Mouse (Mus musculus) right cerebral cortex, adult 2 months (tissue): Measurements from ENCODE around the gene Ptges2.
A peak's percentile ranks its signal among the peaks of the same experiment; 100 is the strongest.
"Not testable (repeated sequence)": the region's sequence is repeated elsewhere in the genome, so short reads cannot be mapped to it uniquely, and the experiment has no call there.

Source experiments
- DNase-seq, 2 experiments: peaks; one replicate each; pipeline ENCODE4 v3.0.0; 2021 to 2022; ENCODE audit warnings: low spot score in 2 of 2

Ptges2 gene

DNA sequence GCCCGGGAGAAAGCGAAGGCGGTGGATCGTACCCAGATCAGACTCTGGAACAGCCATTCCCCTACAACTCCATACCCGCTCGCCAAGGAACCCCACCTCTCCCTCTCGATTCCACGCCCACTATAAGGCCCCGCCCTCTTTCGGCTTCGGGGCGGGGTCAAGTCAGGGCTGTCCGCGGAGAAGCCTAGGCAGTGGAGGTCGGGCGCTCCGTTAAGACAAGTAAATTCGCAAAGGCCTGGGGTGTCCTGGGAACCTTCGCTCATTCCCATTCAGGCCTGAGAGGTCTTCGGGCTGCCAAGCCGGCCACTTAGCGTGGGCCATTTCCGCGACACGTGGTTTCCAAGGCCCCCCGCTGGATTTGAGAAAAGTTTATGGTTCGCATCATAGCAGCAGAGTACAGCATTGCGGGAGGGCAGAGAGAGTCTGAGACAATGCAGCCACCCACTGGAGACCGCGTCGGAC, at the start of gene Ptges2:
Ptges2 (plus strand) TSS at position 413 of the 462 bp plus-strand sequence.
- peak; percentile 85 to 96 for DNase-seq

DNA sequence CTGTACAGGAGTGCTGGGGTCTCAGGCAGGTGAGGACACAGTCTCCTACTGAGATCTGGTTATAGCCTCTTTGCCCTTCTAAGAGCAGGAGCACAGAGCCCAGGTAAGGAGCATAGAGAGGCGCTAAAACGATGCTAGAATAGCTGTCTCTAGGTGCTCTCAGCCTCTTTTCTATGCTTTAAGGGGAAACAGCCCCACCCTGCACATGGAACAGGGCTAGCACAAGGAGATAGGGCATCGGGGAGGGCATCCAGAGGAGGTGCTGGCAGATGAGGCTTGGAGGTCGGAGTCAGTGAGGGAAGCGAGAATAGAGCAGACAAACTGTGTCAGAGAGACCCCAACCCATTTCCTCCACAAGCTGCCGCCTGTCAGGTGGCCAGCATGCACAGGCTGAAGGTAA, 48.7 kb upstream of the Ptges2 start:
- no peak for DNase-seq

DNA sequence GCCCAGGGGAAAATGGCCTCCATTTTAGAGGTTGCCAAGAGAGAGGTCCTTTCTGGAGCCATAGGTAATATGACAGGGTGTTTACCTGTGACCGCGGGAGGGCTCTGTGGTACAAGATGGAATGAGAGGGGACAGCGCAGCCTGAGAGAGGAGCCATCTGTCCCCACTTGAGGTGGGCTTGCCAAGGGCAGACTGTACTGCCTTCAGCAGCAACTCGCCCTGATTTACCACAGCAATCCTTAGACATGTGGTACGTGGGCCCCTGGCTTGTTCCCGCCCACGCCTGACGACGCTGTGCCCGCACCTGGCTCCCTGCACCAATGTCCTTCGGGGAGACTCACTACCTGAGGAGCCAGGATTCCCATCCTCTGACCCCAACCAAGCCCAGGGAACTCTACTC, 47.4 kb upstream of the Ptges2 start:
- peak; percentile 75 to 76 for DNase-seq

DNA sequence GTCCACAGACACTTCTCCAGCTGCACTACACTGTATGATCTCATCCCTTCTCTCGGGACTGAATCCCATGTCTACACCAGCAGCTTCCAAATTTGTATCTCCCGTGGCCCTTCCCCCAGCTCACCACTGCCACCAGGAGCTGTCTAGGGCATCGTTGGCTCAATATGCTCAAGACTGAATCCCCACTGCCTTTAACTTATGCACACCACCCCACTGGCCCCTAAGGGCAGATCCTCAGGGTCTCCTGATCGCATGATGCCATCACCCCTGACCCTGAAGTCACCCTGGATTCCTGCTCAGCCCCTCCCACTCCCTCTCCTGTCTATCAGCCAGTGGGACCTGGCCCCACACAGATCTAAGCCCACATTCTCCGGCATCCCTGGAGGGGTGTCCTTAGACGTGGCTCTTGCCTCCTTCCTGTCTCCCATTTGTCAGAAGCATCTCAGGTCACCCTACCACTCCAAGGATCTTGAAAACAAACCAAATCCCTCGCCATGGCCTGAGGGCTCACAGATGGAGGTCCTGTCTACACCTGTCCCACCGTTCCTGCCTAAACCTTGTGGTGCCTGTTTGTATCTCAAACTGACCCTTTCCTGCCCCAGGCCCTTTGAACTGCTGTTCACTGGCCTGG, 46.0 kb upstream of the Ptges2 start:
- peak; percentile 63 to 72 for DNase-seq

DNA sequence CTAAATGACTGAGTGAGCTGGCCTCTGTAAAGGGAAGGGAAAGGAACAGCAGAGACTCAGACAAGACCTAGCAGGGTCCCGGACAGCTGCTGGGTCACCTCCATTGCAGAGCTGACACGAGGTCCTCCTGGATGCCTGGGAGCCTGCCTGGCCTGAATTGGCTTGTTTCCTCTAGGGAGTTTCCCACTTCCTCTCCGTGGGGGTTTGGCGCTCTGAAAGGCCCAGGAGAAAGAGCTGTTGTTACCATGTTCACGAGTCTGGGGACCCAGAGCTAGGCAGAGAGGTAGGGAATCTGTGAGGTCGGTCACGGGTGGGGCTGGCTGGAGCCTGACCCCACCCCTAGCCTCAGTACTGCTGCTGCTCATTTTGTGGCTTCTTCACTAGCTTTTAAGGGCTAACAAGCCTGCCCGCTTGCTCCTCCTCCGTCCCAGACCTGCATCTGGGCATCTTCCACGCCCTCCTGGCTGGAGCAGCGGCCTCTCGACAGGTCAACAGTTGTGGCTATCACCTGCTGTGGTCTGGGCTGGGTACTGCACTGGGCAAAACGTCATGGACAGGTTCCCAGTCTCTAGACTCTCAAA, 45.1 kb upstream of the Ptges2 start:
- peak in 1 of 2 experiments; percentile 26 for DNase-seq

DNA sequence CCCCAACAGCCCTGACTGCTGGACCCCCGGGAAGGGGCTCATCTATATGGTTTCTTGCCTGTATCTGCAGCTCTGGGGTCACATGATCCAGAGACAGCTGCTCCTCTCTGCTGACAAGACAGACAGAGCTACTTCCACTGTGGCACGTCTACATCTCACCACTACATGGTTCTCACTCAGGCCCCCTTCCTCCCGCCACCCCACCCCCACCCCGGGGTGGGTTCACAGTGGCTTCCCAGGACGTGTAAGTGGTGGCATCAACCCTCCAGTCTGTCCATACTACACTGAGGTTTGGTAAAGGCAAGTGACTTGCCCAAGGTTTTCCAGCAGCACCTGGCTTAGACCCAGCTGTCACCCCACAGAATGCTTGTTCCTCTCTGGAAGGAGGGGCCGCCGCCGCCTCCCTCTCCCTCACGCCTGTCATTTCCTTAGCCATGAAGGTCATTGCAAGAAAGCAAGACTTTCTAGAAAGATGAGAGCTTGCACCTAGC, 44.2 kb upstream of the Ptges2 start:
- peak; percentile 60 to 63 for DNase-seq

DNA sequence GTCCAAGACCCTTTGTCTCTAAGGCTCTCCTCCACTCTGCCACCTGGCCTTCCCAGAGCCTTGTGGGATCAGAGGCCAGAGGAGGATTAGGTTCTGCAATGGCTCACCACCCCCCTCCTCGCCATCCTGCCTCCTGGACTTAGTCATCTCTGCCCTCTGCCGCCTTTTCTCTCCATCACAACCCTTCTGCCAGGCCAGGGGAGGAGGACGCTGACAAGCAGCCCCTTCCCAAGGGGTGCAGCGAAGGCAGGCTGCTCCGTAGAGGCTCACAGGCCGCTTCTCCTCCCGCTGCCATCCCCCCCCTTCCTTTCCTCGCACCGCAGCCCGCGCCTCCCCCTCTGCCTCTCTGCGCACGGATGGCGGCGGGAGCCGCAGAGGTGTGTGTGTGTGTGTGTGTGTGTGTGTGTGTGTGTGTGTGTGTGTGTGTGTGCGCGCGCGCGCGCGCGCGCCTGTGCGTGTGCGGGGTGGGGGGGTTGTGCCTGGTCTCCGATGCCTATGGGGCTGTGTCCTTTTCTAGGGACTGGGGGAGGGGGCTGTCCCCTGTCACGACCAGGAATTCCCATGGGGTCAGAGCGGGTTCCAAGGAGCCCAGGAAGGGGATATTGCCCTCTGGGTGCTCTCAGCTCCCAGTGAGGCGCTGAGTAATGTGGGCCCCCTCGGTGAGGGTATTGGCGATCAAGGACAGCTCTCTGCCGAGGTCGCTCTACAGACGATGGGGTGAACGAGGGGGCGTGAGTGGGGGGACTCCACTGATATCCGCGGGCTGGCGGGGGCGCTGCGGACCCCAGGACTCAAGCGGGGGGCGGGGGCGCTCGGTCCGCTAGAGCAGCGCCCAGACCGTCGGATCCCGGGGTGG, 43.3 kb upstream of the Ptges2 start, which contains the start of gene Ciz1:
Ciz1 (plus strand) TSS at position 177 of the 856 bp plus-strand sequence.
- peak; percentile 53 to 59 for DNase-seq

DNA sequence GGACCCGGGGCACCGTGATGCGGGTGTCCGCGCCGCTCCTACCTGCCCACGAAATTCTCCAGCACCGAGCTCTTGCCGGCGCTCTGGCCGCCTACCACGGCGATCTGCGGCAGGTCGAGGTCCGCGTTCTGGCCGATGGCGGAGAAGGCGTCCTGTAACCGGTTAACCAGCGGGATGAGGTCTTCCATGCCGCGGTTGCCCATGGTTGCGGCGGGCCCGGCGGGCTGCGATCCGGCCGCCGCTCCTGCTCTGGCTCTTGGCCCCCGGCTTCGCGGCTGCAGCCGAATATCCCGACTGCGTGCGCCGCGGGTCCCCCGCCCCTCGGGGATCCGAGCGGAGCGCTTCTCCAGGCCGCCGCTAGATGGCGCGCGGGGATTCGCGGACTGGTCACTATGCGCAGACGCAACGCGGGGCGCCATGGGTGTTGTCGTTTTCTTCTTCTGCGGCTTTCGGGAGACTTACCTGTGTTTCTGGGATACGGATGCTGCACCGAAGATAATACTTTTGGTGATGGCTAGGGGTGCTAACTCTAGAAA, 42.6 kb upstream of the Ptges2 start, which contains the start of gene Dnm1:
Dnm1 (minus strand) TSS at position 332 of the 536 bp plus-strand sequence.
- DNase-seq = peak; percentile 96

DNA sequence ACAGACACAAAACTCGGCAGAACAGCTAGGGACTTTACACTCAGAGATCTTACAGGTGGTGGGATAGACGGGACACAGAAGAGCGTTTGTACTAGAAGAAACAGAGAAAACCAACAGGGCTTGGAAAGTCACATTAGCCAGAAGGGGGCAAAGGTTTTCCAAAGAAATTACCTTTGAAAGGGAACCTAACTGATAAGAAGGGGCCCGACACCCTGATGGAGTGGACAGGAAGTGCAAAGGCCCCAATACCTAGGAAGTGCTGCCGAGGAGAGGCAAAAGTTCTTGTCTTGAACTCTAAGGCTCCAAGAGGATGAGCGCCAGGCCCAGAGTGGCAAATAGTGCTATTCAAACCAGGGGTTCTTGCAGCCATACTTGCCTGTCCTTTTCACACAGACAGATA, 41.9 kb upstream of the Ptges2 start:
- no peak for DNase-seq

DNA sequence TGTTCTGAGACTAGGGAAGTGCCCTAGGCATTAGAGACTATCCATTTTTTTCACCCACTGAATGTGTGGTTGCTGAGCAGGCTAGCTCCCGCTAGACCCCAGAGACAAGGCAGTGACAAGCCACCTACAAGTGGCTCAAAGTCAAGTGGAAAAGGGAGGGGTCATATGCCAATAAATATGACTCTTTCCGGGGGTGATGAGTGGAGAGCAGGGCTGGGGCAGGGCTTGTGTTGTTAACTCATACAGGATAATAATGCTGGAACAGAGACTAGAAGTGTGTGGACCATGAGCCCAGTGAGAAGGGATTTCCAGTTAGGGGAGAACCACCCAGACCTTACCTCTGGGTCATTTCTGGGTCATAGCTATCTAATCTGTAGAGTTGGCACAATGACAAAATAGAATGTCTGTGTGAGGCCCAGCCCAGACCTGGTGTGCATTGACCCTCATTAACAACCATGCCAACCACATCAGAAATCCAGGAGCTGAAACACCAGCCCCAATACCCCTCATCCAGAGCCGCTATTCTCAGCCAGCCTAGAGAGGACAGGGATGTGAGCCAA, 41.3 kb upstream of the Ptges2 start:
- no peak for DNase-seq

DNA sequence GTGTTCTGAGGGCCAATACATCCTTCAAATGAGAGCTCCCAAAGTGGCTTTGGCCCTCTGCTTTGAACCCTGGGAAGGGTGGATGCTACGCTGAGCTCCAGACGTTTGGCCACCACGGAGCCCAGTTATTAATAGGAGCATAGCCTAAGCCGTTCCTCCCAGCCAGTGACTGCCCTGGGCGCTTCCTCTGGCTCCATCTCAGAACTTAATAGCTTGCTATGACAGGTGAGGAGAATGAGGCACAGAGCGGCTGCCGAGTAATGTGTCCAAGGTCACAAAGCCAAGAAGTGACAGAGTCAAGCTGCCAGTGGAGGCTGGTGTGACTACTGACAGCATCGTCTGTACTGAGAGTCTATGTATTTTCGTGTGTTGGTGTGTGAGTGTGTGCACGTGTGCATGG, 39.5 kb upstream of the Ptges2 start:
- DNase-seq = no peak

DNA sequence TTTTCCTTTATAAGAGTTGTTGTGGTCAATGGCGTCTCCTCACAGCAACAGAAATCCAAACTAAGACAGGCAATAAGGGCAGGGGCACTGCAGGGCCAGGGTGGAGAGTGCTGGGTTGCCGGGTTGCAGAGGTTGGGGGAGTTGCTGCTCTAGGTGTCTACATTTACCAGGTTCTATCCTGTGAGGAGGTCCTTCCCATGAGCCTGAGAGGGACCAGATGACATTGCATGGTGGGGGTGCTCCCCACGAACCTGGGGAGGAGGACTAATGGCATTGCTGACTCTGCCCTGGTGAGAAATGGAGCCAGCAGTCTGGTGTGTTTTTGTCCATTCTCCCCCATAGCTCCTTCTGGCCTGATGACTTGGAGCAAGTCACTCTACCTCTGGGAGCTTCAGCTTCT, 38.0 kb upstream of the Ptges2 start:
- DNase-seq = no peak

DNA sequence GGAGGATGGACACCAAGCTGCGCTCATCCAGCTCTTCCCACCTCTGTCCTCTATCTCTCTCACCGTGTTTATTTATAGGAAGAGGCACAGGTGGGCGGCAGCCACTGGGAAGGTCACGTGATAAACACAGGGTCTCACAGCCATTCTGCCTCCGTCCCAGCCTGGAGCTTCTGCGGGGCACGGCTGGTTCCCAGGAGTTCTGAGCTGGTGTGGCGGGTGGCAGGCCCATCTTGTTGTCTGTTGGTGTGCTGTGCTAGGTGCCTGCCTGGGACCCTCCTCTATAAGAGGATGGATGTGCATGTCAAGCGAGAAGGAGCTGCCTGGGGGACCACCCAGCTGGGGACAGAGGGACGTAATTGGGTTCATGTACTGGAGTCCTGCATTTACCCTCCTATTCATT, 37.3 kb upstream of the Ptges2 start:
- DNase-seq = no peak

DNA sequence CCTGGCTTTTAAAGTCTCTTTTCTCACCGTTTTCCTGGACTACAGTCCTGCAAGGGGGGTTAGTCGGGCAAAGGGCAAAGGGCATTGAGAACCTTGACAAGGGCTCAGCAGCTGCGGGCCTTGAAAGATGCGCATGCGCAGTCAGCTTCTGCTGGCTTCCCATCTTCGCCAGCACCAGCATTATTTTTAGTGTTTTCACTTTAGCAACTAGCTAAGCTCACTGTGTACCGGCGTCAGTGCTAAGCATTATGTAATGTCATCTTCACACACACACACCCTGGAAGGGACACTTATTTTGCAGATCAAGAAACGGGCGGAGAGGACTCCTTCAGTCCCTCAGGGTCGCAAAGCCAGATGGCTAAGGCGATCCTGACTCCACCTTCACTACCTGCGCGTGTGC, 35.0 kb upstream of the Ptges2 start:
- DNase-seq = peak; percentile 80 to 85

DNA sequence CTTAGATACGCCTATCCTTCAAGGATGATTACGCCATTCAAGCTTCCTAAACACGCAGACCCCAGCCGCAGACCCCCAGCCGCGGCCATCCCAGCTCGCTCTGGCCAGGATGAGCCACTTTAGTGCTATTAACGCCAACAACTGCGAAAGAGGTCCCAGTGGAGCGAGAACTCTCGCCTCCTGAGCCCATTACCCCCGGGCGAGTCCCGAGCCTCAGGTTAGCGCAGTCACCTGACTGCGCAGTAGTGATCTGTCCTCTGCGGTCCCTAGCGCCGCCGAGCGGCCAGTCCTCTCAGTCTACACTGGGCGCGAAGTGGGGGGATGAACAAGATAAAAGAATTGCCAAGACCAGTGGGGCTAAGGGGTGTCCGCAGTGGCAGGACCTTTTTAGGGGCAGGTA, 34.3 kb upstream of the Ptges2 start:
- DNase-seq = peak; percentile 73 to 86

DNA sequence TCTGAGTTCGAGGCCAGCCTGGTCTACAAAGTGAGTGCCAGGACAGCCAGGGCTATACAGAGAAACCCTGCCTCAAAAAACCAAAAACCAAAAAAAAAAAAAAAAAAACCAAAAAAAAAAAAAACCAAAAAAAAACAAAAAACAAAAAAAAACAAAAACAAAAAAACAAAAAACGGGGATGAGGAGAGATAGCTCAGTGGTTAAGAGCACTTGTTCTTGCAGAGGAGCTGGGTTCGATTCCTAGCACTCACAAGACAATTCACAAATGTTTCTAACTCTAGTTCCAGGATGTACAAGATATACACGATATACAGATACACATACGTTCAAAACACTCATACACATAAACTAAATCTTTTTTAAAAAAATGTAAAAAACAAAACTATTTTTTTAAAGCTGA, 33.4 kb upstream of the Ptges2 start:
- DNase-seq = not testable (repeated sequence)

DNA sequence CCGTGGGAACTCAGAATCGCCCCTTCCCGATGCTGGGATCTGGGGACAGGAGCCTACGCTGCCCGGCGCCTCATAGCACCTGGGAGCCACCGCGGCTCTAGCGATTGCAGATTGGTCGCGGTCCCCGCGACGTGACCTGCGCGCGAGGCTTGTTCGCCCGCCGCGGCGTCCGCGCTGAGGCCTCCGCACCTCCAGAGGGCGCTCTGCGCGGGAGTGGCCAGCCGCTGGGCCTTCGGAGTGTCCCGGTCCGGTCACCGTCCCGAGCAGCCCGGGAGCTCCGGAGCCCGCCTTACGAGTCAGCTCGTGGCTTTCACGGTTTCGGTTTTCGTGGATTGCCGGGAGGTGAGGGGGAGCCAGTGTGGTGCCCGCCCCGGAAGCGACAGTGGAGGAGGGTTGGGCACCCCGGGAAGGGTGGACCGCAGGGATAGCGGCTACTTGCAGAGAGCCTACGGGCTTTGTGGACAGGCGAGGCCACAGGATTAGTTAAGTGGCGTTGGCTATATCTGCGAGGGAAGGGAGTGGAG, 32.8 kb upstream of the Ptges2 start:
- DNase-seq = peak; percentile 87 to 91

DNA sequence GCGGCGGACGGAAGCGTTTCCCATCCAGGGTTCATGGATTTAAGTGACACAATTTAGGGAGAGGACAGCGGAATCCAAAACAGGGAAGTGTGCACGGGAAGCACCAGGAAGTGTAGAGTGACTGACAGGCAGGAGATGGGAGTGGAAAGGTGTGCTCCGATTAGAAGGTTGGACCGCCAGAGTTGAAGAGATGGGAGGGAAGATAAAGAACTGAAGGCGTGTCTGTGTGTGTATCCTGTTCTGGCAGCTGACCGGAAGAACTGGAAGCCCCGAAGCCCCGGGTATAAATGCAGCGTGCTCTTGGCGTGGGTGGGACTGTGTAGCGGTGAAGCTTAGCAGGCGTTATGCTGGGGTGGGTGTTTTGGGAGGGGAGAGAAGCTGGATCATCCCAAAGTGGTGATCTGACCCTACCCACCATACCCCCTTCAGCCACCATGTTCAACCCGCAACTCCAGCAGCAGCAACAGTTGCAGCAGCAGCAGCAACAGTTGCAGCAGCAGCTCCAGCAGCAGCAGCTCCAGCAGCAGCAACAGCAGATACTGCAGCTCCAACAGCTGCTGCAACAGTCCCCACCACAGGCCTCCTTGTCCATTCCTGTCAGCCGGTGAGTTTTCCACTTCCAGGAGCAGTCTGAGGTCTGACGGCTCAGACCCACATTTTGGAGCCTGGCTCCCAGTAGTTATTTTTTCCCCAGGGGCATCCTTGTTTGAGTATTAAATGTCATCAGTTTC, 32.2 kb upstream of the Ptges2 start:
- DNase-seq = no peak

DNA sequence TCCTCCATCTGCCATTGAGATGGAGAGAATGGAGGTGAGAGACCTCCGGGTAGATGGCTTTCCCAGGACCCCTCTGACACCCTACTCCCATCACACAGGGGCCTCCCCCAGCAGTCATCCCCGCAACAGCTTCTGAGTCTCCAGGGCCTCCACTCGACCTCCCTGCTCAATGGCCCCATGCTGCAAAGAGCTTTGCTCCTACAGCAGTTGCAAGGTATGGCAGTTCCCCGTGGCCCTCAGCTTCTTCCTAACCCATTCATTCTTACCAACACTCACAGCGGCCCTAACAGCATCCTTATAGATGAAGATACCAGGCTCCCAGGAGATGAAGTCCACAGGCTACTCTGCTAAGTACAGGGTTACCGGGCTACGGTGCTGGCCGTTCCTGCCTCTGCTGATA, 31.6 kb upstream of the Ptges2 start:
- no peak for DNase-seq

DNA sequence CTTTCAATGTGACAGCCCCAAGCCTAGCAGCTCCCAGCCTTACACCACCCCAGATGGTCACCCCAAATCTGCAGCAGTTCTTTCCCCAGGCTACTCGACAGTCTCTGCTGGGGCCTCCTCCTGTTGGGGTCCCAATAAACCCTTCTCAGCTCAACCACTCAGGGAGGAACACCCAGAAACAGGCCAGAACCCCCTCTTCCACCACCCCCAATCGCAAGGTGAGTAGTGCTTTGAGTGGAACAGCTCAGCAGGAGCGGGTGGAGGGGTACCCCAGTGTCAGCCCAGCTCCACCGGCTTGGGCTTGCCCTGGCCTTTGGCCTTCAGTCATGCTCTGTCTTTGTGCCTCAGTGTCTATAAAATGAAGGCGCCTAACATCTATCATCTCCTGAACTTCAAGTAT, 28.4 kb upstream of the Ptges2 start:
- DNase-seq = no peak

DNA sequence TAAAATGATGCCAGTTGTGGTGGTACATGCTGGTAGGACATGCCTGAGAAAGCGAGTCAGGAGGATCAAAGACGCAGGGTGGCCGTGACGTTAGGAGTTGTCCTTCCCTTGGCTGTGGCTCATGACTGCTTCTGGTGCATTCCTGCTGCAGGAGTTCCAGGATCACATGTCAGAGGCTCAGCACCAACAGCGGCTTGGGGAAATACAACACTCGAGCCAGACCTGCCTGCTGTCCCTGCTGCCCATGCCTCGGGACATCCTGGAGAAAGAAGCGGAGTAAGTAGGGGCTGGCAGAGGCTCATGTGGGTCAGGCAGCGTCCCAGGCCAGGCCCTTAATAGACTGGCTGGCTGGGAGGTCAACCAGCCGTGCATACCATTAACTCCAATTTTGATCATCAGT, 21.5 kb upstream of the Ptges2 start:
- no peak for DNase-seq
